Mouse (Mus musculus): ENCODE data around the gene Efemp2. TPM values are rescaled to one million over a fixed set of nuclear protein-coding genes. Genes with fewer than 3 reads are reported as not detected.
"Not testable (repeated sequence)": the region's sequence is repeated elsewhere in the genome, so short reads cannot be mapped to it uniquely, and the experiment has no call there.

Efemp2 gene
- polyA plus RNA-seq, 1 experiment from 2014 or later = 80.6 TPM

GRCm38 (mm10) chr19:5486286-5486685 is 12.5 kb downstream of the Efemp2 start:
- no peak for DNase-seq (ENCODE audit: low spot score)
- Histone ChIP-seq H3K4me3 (peak overlapping the region; percentile 89; the same call in 1 of the 2 replicates), H3K27ac (replicated peaks) (0 out of 2 replicates have a peak overlapping the region, but pooled peaks have one; percentile 22), H3K36me3 (replicated peaks) (peaks cover 54% of the 10 kb centered on the region), H3K4me1 (peaks cover 36% of the 10 kb centered on the region), H3K9me3 (no peaks in the 10 kb centered on the region), H3K27me3 (replicated peaks; ENCODE audit: low read depth, poor library complexity, severe bottlenecking) (no peaks in the 10 kb centered on the region)
- 95% methylated on average over 8 of the region's 8 CpGs for WGBS

- 87% methylated on average over 4 of the region's 4 CpGs for WGBS
- Histone ChIP-seq H3K27me3 (replicated peaks; ENCODE audit: low read depth, poor library complexity, severe bottlenecking) (no peaks in the 10 kb centered on the region), H3K4me3 (peak overlapping the region; percentile 89), H3K4me1 (peaks cover 37% of the 10 kb centered on the region), H3K9me3 (no peaks in the 10 kb centered on the region), H3K36me3 (replicated peaks) (peaks cover 51% of the 10 kb centered on the region), H3K27ac (replicated peaks) (no peak overlapping the region; the same call in 1 of the 2 replicates)
- no peak for DNase-seq (ENCODE audit: low spot score)
Measured at GRCm38 (mm10) chr19:5486771-5487170, 13.0 kb downstream of the Efemp2 start.

- WGBS = 1% methylated on average over 39 of the region's 39 CpGs
- H3K36me3 ChIP-seq (replicated peaks) = peaks cover 51% of the 10 kb centered on the region
Measured at GRCm38 (mm10) chr19:5487768-5488550, 14.2 kb downstream of the Efemp2 start, which contains the start of gene Mus81. TSS of gene Mus81 (minus strand) at chr19:5488402.

GRCm38 (mm10) chr19:5488878-5489571 is 15.3 kb downstream of the Efemp2 start:
- Histone ChIP-seq H3K4me3 (peak overlapping the region; percentile 89), H3K4me1 (peaks cover 50% of the 10 kb centered on the region), H3K27ac (replicated peaks) (peak overlapping the region; percentile 97), H3K27me3 (replicated peaks; ENCODE audit: low read depth, poor library complexity, severe bottlenecking) (no peaks in the 10 kb centered on the region), H3K36me3 (replicated peaks) (peaks cover 51% of the 10 kb centered on the region), H3K9me3 (no peaks in the 10 kb centered on the region)
- peak; percentile 98 for DNase-seq (ENCODE audit: low spot score)
- under 1% methylated on average over 26 of the region's 26 CpGs for WGBS

More at GRCm38 (mm10) chr19:5487768-5488550, 14.2 kb downstream of the Efemp2 start, which contains the start of gene Mus81:
- no peaks in the 10 kb centered on the region for H3K9me3 ChIP-seq
- H3K27ac ChIP-seq (replicated peaks) = peak within 1 kb of the TSS; percentile 97
- peak within 1 kb of the TSS; percentile 89 for H3K4me3 ChIP-seq
- no peaks in the 10 kb centered on the region for H3K27me3 ChIP-seq (replicated peaks; ENCODE audit: low read depth, poor library complexity, severe bottlenecking)
- peaks cover 47% of the 10 kb centered on the region for H3K4me1 ChIP-seq
- peak; percentile 96 for DNase-seq (ENCODE audit: low spot score)

- not testable (repeated sequence) for H3K9me3 ChIP-seq; DNase-seq (ENCODE audit: low spot score); H3K27me3 ChIP-seq (replicated peaks; ENCODE audit: low read depth, poor library complexity, severe bottlenecking)
- peaks cover 51% of the 10 kb centered on the region for H3K36me3 ChIP-seq (replicated peaks)
- H3K4me3 ChIP-seq = peak overlapping the region; percentile 89
- peaks cover 50% of the 10 kb centered on the region for H3K4me1 ChIP-seq
- WGBS = 58% methylated on average over 10 of the region's 10 CpGs
- peak overlapping the region; percentile 97 for H3K27ac ChIP-seq (replicated peaks)
Measured at GRCm38 (mm10) chr19:5489721-5490120, 16.0 kb downstream of the Efemp2 start.

- peak; percentile 96 for DNase-seq (ENCODE audit: low spot score)
- Histone ChIP-seq H3K27ac (replicated peaks) (peak within 1 kb of the TSS; percentile 97), H3K4me1 (peaks cover 50% of the 10 kb centered on the region), H3K36me3 (replicated peaks) (peaks cover 51% of the 10 kb centered on the region), H3K27me3 (replicated peaks; ENCODE audit: low read depth, poor library complexity, severe bottlenecking) (no peaks in the 10 kb centered on the region), H3K4me3 (peak within 1 kb of the TSS; percentile 89), H3K9me3 (no peaks in the 10 kb centered on the region)
- WGBS = under 1% methylated on average over 62 of the region's 62 CpGs
Measured at GRCm38 (mm10) chr19:5490313-5490897, 16.7 kb downstream of the Efemp2 start, which contains the start of gene Cfl1. TSS of gene Cfl1 (plus strand) at chr19:5490455.

- Histone ChIP-seq H3K36me3 (replicated peaks) (peaks cover 51% of the 10 kb centered on the region), H3K4me1 (peaks cover 50% of the 10 kb centered on the region), H3K4me3 (peak overlapping the region; percentile 89), H3K27me3 (replicated peaks; ENCODE audit: low read depth, poor library complexity, severe bottlenecking) (no peaks in the 10 kb centered on the region), H3K9me3 (no peaks in the 10 kb centered on the region), H3K27ac (replicated peaks) (peak overlapping the region; percentile 97)
- WGBS = under 1% methylated on average over 59 of the region's 59 CpGs
- DNase-seq (ENCODE audit: low spot score) = peak; percentile 85
Measured at GRCm38 (mm10) chr19:5490898-5491708, 17.3 kb downstream of the Efemp2 start.

- Histone ChIP-seq H3K9me3 (no peaks in the 10 kb centered on the region), H3K27ac (replicated peaks) (no peak overlapping the region), H3K4me3 (peak overlapping the region; percentile 89; the same call in 1 of the 2 replicates), H3K36me3 (replicated peaks) (peaks cover 60% of the 10 kb centered on the region), H3K4me1 (peaks cover 36% of the 10 kb centered on the region), H3K27me3 (replicated peaks; ENCODE audit: low read depth, poor library complexity, severe bottlenecking) (no peaks in the 10 kb centered on the region)
- DNase-seq (ENCODE audit: low spot score) = no peak
- WGBS = 91% methylated on average over 4 of the region's 4 CpGs
Measured at GRCm38 (mm10) chr19:5492641-5493040, 18.9 kb downstream of the Efemp2 start.

- H3K9me3 ChIP-seq; DNase-seq (ENCODE audit: low spot score); H3K27ac ChIP-seq (replicated peaks); H3K27me3 ChIP-seq (replicated peaks; ENCODE audit: low read depth, poor library complexity, severe bottlenecking): not testable (repeated sequence)
- H3K36me3 ChIP-seq (replicated peaks) = peaks cover 67% of the 10 kb centered on the region
- 74% methylated on average over 9 of the region's 9 CpGs for WGBS
- peak overlapping the region; percentile 23; the same call in 1 of the 2 replicates for H3K4me3 ChIP-seq
- H3K4me1 ChIP-seq = peaks cover 31% of the 10 kb centered on the region
Measured at GRCm38 (mm10) chr19:5493301-5493721, 19.6 kb downstream of the Efemp2 start.

GRCm38 (mm10) chr19:5494314-5494713 is 20.6 kb downstream of the Efemp2 start:
- H3K4me1 ChIP-seq = peaks cover 22% of the 10 kb centered on the region
- H3K36me3 ChIP-seq (replicated peaks) = peaks cover 69% of the 10 kb centered on the region
- no peaks in the 10 kb centered on the region for H3K9me3 ChIP-seq
- 90% methylated on average over 3 of the region's 3 CpGs for WGBS
- H3K27me3 ChIP-seq (replicated peaks; ENCODE audit: low read depth, poor library complexity, severe bottlenecking) = no peaks in the 10 kb centered on the region
- no peak for DNase-seq (ENCODE audit: low spot score)
- no peak overlapping the region for H3K4me3 ChIP-seq
- H3K27ac ChIP-seq (replicated peaks) = no peak overlapping the region

GRCm38 (mm10) chr19:5495353-5496051 is 21.7 kb downstream of the Efemp2 start:
- H3K4me1 ChIP-seq = peaks cover 15% of the 10 kb centered on the region
- no peaks in the 10 kb centered on the region for H3K9me3 ChIP-seq
- no peak for DNase-seq (ENCODE audit: low spot score)
- H3K36me3 ChIP-seq (replicated peaks) = peaks cover 69% of the 10 kb centered on the region
- H3K4me3 ChIP-seq = no peak overlapping the region
- no peak overlapping the region; the same call in 1 of the 2 replicates for H3K27ac ChIP-seq (replicated peaks)
- 83% methylated on average over 12 of the region's 12 CpGs for WGBS
- no peaks in the 10 kb centered on the region for H3K27me3 ChIP-seq (replicated peaks; ENCODE audit: low read depth, poor library complexity, severe bottlenecking)

Measured in embryonic facial prominence, embryonic 10.5 days (tissue).